Comparison of ENCODE assay signal across 18 mouse cellular contexts in genomic region chr5:128336841-128337240, GRCm38 (mm10).
"Had no signal": no experiment of that assay in that cellular context is flagged by ENCODE, and none has a peak within 500 bp of the region (broad histone marks: within the 10 kb centered on the region; RNA-seq: fewer than 3 reads in every experiment).

No protein-coding gene starts in this region.

- H3K27me3 ChIP-seq: midbrain, embryonic 12.5 days; midbrain, embryonic 15.5 days; neural tube, embryonic 13.5 days; neural tube, embryonic 15.5 days had no signal

- DNase-seq: lung, adult 18-20 months; lung, postnatal 10 days; lung, postnatal 4 days; retina, postnatal 1 day; right cerebral cortex, adult 18-20 months; right cerebral cortex, postnatal 14 days; right cerebral cortex, postnatal 4 days; spleen, adult 18-20 months; thymus, adult 18-20 months; thymus, postnatal 14 days; thymus, postnatal 36 days had no signal

- H3K4me2 ChIP-seq: lung, embryonic 14.5 days; midbrain, embryonic 12.5 days; midbrain, embryonic 15.5 days; neural tube, embryonic 13.5 days; neural tube, embryonic 15.5 days had no signal

- H3K9me3 ChIP-seq: midbrain, embryonic 10.5 days; midbrain, embryonic 12.5 days; midbrain, embryonic 15.5 days; neural tube, embryonic 15.5 days had no signal

- H3K4me3 ChIP-seq: midbrain, embryonic 10.5 days; midbrain, embryonic 12.5 days; midbrain, embryonic 15.5 days; myocyte; neural tube, embryonic 13.5 days; neural tube, embryonic 15.5 days had no signal

- ATAC-seq: midbrain, embryonic 15.5 days had no signal

- H3K27ac ChIP-seq: midbrain, embryonic 10.5 days; midbrain, embryonic 12.5 days; midbrain, embryonic 15.5 days; neural tube, embryonic 13.5 days; neural tube, embryonic 15.5 days had no signal

- H3K9ac ChIP-seq: lung, embryonic 14.5 days; midbrain, embryonic 12.5 days; midbrain, embryonic 15.5 days; neural tube, embryonic 13.5 days; neural tube, embryonic 15.5 days had no signal

- H3K36me3 ChIP-seq: midbrain, embryonic 10.5 days; midbrain, embryonic 12.5 days; midbrain, embryonic 15.5 days; neural tube, embryonic 13.5 days; neural tube, embryonic 15.5 days had no signal

- H3K4me1 ChIP-seq: midbrain, embryonic 12.5 days had no signal
